Mouse (Mus musculus) myocyte (in vitro differentiated cells): Measurements from ENCODE around the gene Itpripl2.

Experiments
- MAX ChIP-seq: IDR thresholded peaks from one replicate; pipeline ENCODE4 v1.6.1; 2011; ENCODE audit warnings: low read depth, mild to moderate bottlenecking, control low read depth
- POLR2A ChIP-seq: IDR thresholded peaks from one replicate; pipeline ENCODE4 v1.6.1; 2011; ENCODE audit warnings: low read depth, mild to moderate bottlenecking, control low read depth, moderate library complexity; ENCODE audit not compliant: insufficient read length
- POLR2AphosphoS2 ChIP-seq: IDR thresholded peaks from one replicate; pipeline ENCODE4 v1.6.1; 2011; ENCODE audit warnings: low read depth, control low read depth; ENCODE audit not compliant: insufficient read length
- TCF12 ChIP-seq: IDR thresholded peaks from one replicate; pipeline ENCODE4 v1.6.1; 2011; ENCODE audit warnings: mild to moderate bottlenecking, control low read depth; ENCODE audit not compliant: poor library complexity, insufficient read depth, severe bottlenecking
- USF1 ChIP-seq: IDR thresholded peaks from one replicate; pipeline ENCODE4 v1.6.1; 2011; ENCODE audit warnings: low read depth, mild to moderate bottlenecking, control low read depth, moderate library complexity

DNA sequence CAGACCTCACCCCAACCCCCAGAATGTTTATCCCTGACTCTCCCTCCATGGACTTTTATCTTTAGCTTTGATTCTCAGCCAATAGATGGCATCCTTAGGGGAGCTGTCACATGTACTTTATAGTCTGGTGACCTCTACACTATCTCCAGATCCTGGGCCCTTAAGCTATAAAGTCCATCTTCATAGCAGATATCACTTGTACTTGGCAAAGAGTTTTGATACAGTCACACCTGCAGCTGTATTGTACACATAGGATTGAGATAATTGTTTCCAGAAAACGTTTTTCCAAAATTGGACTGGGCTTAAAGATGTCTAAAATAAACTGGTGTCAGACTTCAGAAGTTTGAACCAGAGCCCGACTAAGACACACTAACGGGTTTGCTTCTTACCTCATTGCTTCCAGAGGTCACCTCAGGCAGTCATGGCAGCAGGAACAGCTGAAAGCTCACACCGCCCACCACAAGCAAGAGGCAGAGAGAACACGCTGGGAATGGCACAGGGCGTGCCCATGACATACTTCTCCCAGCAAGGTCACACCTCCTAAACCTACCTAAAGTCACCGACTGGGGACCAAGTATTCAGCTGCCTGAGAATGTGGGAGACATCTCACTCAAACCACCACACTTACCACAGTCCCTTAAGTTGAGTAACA is 8.1 kb upstream of the Itpripl2 start:
- no peak for TF ChIP-seq TCF12
- no peak for TF ChIP-seq USF1
- TF ChIP-seq POLR2AphosphoS2, result no peak
- no peak for TF ChIP-seq MAX
- no peak for TF ChIP-seq POLR2A
